Mouse (Mus musculus): ENCODE measurements around the gene Gas7. TPM values are rescaled to one million over a fixed set of nuclear protein-coding genes. Genes with fewer than 3 reads are reported as not detected.

The Gas7 gene
- total RNA-seq, 1 experiment from 2014 or later = 6.5 TPM

GRCm38 (mm10) chr11:67596233-67596632 lies 141.0 kb downstream of the Gas7 start:
- ATAC-seq (ENCODE audit: extremely low read depth, insufficient number of reproducible peaks, low FRiP score, poor library complexity, severe bottlenecking) = no peak

DNA sequence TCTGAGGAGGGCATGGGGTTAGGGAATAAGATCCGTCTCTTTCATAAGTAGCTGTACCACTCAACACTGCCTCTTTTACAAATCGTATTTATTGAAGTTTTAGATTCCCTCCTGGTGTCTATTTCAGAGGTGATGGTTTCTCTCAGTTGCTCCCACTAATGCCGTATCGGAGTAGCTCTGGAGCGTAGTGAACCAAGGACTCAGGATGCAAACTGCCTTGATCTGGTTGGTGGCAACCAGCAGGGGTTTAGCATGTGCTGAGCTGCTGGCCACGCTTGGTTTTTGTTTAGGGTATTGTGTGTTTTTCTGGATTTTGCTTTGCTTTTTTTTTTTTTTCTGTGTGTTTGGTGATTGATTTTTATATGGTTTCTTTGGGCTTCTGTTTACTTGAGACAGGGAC lies 141.6 kb downstream of the Gas7 start:
- ATAC-seq (ENCODE audit: extremely low read depth, insufficient number of reproducible peaks, low FRiP score, poor library complexity, severe bottlenecking) = no peak

- no peak for ATAC-seq (ENCODE audit: extremely low read depth, insufficient number of reproducible peaks, low FRiP score, poor library complexity, severe bottlenecking)
Observed at GRCm38 (mm10) chr11:67597388-67597787, 142.2 kb downstream of the Gas7 start.

DNA sequence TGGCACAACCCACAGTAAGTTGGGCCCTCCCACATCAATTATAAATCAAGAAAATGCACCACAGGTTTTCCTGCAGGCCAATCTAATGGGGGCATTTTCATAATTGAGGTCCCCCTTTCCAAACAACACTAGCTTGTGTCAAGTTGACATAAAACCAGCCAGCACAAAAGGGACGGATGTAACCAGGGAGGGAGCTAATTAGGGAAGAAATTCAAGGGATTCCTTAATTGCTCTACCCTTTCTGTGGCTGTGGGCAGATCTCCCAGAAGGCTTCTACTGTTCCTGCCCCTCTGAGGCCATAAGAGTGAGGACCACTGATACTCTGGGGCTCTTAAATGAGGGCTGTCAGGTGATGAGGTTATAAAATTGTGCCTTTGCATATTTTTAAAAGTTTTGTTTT lies 143.9 kb downstream of the Gas7 start:
- ATAC-seq (ENCODE audit: extremely low read depth, insufficient number of reproducible peaks, low FRiP score, poor library complexity, severe bottlenecking) = no peak

DNA sequence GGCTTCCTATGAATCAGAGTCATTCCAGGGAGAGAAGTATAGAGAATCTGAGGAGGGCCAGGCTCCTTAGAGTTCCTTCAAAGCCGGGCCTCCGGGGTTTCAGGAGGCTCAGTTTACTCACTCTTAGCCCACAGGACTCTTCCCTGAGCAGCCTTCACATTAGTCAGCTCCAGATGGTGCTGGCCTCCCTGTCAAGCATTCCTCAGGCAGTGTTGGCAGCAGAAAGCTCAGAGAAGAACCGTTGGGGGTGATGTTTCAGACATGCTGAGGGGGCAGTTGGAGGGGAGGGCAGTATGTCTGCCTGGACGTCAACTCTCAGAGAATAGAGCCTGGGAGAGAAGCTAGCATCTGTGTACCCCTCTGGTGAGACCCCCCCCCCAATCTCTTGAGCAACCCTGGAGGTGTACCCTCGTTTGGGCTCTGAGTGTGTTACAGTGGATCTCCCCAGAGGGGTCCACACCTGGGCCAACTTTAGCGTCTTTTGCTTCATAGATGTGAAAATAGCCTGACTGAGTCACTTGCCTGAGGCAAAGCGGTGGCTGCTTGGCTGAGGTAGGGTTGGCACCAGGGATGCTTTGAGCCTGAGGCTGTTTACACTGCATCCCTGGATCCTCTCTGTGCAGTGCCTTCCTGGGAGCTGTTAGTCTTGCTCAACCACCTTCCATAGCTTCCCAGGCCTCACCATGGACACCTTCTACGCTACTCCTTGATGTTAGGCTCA lies 145.6 kb downstream of the Gas7 start:
- ATAC-seq (ENCODE audit: extremely low read depth, insufficient number of reproducible peaks, low FRiP score, poor library complexity, severe bottlenecking) = no peak

DNA sequence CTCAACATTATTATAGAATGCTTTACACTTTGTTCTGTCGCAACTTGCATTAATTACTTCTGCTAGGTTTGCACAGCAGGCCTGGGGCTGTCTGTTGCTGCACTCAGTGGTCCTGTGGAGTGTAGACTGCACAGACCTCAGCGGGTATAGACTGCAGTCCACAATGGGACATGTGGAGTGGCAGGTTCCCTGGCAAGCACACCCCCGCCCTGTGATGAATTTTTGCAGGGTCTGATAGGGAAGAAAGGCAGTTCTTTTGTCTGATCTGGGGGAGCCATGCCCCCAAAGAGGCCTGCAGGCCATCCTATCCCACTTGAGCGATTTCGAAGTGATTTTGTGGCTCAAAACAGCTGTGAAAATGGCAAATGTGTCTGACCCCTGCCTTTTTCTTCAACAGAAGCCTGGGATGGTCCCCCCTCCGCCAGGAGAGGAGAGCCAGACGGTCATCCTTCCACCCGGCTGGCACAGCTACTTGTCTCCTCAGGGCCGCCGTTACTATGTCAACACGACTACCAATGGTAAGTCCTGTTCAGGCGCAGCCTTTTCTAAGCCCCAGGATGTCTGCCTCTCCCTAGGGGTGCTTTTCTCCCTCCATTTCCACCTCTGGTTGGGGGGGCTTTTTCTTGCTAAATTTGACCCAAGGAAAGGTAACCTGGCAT lies 147.6 kb downstream of the Gas7 start:
- ATAC-seq (ENCODE audit: extremely low read depth, insufficient number of reproducible peaks, low FRiP score, poor library complexity, severe bottlenecking) = no peak

DNA sequence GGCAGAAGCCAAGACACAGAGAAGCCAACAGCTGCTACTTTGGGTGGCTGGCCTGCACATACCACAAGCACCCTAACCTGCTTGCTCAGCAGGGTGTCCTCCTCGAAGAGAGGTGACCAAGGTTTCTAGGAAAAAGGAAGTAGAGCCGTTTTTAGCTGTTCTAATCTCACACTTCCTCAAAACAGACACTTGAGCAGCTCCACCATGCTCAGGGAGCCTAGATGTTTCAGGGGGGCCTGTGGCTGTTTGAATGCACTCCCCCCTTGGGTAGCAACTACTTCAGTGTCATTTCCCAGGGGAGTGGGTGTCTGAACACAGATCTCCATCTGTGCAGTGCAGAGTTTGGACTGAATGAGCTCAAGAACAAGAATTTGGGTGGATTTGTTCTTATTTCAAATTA lies 149.2 kb downstream of the Gas7 start:
- ATAC-seq (ENCODE audit: extremely low read depth, insufficient number of reproducible peaks, low FRiP score, poor library complexity, severe bottlenecking) = peak; percentile 86

- peak; percentile 27; the same call in 1 of the 2 replicates for ATAC-seq (ENCODE audit: extremely low read depth, insufficient number of reproducible peaks, low FRiP score, poor library complexity, severe bottlenecking)
Observed at GRCm38 (mm10) chr11:67608114-67608683, 153.0 kb downstream of the Gas7 start.

GRCm38 (mm10) chr11:67612158-67612839 lies 157.1 kb downstream of the Gas7 start:
- ATAC-seq (ENCODE audit: extremely low read depth, insufficient number of reproducible peaks, low FRiP score, poor library complexity, severe bottlenecking) = no peak

- ATAC-seq (ENCODE audit: extremely low read depth, insufficient number of reproducible peaks, low FRiP score, poor library complexity, severe bottlenecking) = no peak
Observed at GRCm38 (mm10) chr11:67616557-67617239, 161.5 kb downstream of the Gas7 start.

DNA sequence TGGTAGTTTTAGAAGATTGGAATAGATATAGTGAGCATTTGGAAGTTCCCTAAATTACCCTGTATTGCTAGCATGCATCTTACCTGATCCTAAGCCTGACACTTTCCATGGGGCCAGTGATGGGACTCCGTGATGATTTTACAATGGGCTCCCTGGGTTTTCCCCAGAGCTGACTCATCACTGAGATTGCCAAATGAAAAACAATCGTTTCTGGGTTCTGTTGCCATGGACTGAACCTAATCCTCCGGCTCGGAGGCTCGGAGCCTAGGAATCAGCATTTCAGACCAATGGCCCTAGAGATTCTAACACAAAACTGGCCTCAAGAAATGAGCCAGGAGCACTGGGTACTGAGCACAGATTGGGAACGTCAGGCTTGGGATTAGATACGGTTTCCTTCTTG lies 167.1 kb downstream of the Gas7 start:
- ATAC-seq (ENCODE audit: extremely low read depth, insufficient number of reproducible peaks, low FRiP score, poor library complexity, severe bottlenecking) = no peak

- ATAC-seq (ENCODE audit: extremely low read depth, insufficient number of reproducible peaks, low FRiP score, poor library complexity, severe bottlenecking) = no peak
Observed at GRCm38 (mm10) chr11:67627179-67627578, 171.9 kb downstream of the Gas7 start.

DNA sequence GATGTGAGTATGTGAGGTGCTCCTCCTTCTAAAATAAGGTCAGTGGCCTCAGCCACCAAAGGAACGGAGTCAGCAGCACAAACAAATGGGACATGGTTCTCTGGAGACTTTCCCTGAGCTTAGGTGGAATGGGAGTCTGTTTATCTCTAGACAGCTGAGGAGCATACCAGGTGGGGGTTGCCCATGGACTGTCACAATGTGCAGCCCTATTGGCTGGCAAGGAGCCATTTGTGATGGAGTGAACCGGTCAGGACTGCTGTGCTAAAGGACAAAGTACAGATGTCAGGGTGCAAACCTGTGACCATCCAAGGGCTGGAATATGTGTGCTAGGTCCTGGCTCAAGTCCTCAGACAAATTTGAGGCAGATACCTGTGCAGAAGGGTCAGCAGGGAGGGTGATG lies 173.3 kb downstream of the Gas7 start:
- no peak for ATAC-seq (ENCODE audit: extremely low read depth, insufficient number of reproducible peaks, low FRiP score, poor library complexity, severe bottlenecking)

DNA sequence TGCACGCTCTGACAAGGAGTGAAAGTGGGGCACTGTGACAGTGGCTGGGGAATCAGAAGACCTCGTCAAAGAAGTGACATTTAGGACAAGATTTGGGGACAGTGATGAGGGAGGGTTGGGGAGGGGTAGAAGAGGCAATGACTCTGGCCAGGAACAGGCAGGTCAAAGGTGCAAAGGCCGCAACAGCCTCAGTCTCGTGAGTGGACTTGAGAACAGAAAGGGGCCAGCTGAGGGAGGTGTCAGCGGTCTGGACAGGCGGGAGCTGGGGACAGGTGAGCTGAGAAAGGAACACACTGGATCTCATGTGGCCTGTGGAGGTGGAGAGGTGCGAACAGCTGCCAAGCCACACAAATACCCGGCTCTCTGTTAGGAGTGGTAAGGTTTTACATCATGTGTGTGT lies 177.7 kb downstream of the Gas7 start:
- no peak for ATAC-seq (ENCODE audit: extremely low read depth, insufficient number of reproducible peaks, low FRiP score, poor library complexity, severe bottlenecking)

- ATAC-seq (ENCODE audit: extremely low read depth, insufficient number of reproducible peaks, low FRiP score, poor library complexity, severe bottlenecking) = no peak
Observed at GRCm38 (mm10) chr11:67633620-67634229, 178.5 kb downstream of the Gas7 start.

- no peak for ATAC-seq (ENCODE audit: extremely low read depth, insufficient number of reproducible peaks, low FRiP score, poor library complexity, severe bottlenecking)
Observed at GRCm38 (mm10) chr11:67636201-67636600, 181.0 kb downstream of the Gas7 start.

GRCm38 (mm10) chr11:67636905-67637586 lies 181.8 kb downstream of the Gas7 start:
- no peak for ATAC-seq (ENCODE audit: extremely low read depth, insufficient number of reproducible peaks, low FRiP score, poor library complexity, severe bottlenecking)

GRCm38 (mm10) chr11:67638401-67638800 lies 183.2 kb downstream of the Gas7 start:
- ATAC-seq (ENCODE audit: extremely low read depth, insufficient number of reproducible peaks, low FRiP score, poor library complexity, severe bottlenecking) = no peak
